Mouse (Mus musculus): ENCODE results near the gene B830017H08Rik.

DNA sequence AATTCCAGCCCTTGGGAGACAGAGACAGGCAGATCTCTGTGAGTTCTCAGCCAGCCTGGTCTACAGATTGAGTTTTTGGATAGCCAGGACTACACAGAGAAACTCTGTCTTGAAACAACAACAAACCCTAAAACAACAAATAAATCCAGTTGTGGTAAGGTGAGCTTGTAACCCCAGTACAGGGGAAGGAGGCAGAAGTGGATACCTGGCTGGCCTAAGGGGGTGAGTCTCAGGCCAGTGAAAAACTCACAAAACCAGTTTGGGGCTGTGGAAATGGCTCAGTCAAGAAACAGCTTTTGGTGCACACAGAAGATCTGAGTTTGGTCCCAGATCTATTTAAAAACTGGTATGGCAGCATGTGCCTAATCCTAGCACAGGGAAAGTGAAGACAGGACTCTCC lies 49.3 kb downstream of the B830017H08Rik start:
- TF ChIP-seq GATA1 (IDR thresholded peaks at IDR 0.05; ENCODE audit: borderline replicate concordance, low read length) (no peak), CTCF (IDR thresholded peaks at IDR 0.05; ENCODE audit: low read depth, low read length) (no peak), TAL1 (conservative IDR thresholded peaks at IDR 0.05; ENCODE audit: low read depth, low read length) (no peak), POLR2AphosphoS5 (IDR thresholded peaks at IDR 0.05; ENCODE audit: insufficient replicate concordance, low read depth, low read length) (no peak)
